Mouse (Mus musculus) CD4-positive, CD25-positive, alpha-beta regulatory T cell, adult 4 months (primary cell): ENCODE results near the gene Mgat4e. TPM values are rescaled to one million over a fixed set of nuclear protein-coding genes. Genes with fewer than 3 reads are reported as not detected.

Source experiments
- ATAC-seq: one replicate; pipeline ENCODE4 v1.8.0; 2017
- polyA plus RNA-seq, 2 experiments: library from polyadenylated mRNA; unstranded; fragments of 100-300 nt; shearing (Covaris generic); gene quantifications; one replicate each; pipeline ENCODE4 v1.2.1; 2017

Gene Mgat4e
- not detected for polyA plus RNA-seq

GRCm38 (mm10) chr1:134549632-134550132, at the start of gene Mgat4e:
TSS of gene Mgat4e (minus strand) at chr1:134549682.
- ATAC-seq: no peak

DNA sequence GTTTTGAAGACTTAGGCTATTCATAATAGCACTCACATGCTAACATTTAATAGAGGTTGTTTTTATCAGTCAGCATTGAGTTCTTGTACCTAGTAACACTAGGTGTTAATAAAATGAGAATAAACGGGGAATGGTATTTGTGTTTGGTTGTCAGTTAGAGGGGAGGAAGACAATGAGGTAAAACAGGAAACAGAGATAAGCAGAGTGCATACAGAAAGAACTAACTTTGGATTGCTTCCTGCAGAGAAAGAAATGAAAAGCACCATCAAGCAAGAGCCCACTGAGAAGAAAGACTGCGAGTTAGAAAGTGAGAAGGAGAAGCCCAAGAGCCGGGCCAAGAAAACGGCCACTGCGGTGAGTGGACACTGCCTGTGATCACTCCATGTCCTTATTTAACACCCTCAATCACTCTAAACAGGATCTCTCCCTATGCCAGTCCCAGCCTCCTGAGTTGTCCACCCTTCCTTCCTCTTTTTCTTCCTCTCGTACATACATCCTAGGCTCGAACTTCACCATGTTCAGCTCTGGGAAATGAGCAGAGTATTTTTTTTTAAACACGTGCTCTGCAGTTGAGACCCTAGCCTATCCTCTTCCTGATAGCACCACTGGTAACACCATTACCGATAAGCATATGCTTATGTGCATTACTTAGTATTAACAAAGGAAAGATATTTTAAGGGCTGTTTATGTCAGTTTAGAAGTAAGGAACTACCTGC, 48.0 kb upstream of the Mgat4e start:
- no peak for ATAC-seq

GRCm38 (mm10) chr1:134591773-134592172, 42.3 kb upstream of the Mgat4e start:
- no peak for ATAC-seq

GRCm38 (mm10) chr1:134589676-134590075, 40.2 kb upstream of the Mgat4e start:
- ATAC-seq: no peak

DNA sequence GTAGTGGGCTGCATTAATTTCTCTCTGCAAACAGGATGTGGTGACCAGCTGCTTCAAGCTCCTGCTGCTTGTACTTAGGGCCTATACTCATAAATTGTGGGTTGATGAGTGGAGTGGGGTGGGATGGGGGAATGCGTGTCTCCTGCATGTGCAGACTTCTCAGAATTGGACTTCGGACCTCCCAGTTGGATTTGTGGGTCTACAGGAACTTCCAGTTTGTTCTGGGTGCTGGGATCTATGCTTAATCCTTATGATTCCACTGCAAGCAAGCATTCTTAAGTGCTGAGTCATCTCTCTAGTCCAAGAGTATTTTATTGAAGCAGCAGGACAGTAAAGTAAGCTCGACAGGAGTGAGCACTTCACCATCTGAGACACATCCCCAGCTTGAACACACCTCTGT, 34.1 kb upstream of the Mgat4e start:
- no peak for ATAC-seq

- ATAC-seq: no peak
These were observed 31.3 kb upstream of the Mgat4e start for GRCm38 (mm10) chr1:134580796-134581195.

GRCm38 (mm10) chr1:134577384-134578120, 28.1 kb upstream of the Mgat4e start:
- no peak for ATAC-seq

- no peak for ATAC-seq
These were observed 24.4 kb upstream of the Mgat4e start for GRCm38 (mm10) chr1:134573932-134574315.

DNA sequence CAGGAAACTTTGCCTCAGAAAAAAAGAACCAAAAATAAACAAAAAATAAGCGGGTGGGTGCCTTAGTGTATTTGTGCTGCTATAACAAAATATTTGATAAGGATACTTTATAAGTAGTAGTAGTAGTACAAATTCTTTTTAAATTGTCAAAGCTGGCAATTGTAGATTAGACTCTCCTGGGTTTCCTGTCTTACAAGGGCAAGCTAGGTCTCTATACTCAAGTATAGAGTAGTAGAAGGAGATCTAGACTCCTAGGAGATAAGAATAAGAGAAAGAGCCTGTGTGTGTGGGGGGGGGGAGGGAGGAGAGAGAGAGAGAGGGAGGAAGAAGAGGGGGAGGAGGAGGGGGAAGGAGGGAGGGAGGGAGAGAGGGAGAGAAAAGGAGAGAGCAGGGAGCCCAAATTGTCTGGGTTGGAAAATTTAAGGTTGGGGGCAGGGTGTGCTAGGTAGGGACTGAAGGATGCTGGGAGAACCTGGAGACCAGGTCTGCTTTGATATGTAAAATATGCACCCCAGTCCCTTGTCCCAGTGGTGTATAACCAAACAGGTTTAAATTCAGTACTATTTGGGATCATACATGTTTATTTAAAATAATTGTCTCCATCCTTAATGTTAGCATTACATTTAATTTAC, 23.9 kb upstream of the Mgat4e start:
- ATAC-seq: no peak

DNA sequence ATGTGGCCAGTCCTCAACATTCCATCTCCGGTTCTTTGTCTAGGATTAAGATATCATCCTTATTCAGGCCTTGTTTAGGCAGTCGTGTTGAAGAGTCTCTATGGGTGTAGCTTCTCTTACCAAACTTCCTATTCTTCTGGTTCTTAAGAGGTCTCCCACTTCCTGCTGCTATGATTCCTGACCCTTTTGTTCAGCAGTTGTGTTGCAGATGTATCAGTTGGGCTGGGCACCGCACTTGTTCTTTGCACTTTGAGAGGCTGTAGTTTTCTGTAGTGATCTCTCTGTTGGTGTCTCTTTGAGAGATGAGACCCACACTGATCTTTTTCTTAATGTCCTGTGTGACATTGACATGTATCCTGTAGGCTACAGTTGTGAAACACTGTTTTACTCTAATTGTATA, 21.1 kb upstream of the Mgat4e start:
- no peak for ATAC-seq

GRCm38 (mm10) chr1:134570171-134570570, 20.7 kb upstream of the Mgat4e start:
- no peak for ATAC-seq

DNA sequence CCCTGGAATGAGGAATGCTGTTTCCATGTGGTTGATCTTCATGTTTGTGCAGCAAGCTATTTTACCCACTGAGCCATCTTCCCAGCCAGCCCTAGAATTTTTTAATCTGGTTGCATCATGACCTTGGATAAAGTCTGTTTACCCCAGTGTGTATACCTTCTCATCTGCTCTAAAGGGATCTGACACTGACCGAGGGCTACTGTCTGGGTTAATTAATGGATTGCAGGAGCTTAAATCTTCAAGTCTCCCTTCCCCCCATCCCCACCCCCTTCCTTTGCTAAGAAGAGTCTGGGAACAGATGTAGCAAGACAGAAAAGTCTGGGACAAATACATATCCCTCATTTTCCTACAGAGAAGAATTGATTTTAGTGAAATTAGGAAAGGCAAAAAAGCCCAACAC, 18.0 kb upstream of the Mgat4e start:
- ATAC-seq: no peak

DNA sequence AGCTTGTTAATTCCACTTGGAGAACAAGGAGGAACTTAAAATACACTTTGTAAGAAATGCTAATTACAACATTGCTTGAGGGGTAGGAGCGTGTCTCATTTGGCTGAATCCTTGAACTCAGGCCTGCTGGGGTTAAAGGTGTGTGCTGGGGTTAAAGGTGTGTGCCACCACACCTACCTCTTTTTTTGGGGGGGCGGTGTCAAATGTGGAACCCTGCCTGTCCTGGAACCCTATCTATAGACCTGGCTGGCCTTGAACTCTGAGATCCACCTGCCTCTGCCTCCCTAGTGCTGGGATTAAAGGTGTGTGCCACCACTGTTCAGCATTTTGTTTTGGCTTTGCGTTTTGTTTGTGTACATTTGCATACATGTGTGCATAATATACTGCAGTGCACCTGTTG, 14.2 kb upstream of the Mgat4e start:
- ATAC-seq: no peak

GRCm38 (mm10) chr1:134562457-134562856, 13.0 kb upstream of the Mgat4e start:
- ATAC-seq: no peak

DNA sequence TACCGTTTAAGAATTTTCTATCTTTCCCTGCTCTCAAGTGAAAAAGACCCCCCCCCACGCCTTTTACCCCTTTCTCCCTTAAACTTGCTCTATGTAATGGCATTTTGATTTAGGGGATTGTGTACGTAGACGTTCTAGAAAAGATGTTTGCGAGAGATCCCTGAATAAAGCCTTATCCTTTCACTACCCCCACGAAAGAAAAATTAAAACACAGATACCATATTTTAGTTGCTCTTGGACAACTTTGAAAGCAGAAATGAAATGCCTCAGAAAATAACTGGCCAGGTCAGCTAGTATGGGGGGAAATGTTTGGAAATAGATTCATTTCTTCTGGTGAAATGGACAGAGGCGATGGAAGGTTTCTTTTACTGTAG, 12.3 kb upstream of the Mgat4e start:
- no peak for ATAC-seq

DNA sequence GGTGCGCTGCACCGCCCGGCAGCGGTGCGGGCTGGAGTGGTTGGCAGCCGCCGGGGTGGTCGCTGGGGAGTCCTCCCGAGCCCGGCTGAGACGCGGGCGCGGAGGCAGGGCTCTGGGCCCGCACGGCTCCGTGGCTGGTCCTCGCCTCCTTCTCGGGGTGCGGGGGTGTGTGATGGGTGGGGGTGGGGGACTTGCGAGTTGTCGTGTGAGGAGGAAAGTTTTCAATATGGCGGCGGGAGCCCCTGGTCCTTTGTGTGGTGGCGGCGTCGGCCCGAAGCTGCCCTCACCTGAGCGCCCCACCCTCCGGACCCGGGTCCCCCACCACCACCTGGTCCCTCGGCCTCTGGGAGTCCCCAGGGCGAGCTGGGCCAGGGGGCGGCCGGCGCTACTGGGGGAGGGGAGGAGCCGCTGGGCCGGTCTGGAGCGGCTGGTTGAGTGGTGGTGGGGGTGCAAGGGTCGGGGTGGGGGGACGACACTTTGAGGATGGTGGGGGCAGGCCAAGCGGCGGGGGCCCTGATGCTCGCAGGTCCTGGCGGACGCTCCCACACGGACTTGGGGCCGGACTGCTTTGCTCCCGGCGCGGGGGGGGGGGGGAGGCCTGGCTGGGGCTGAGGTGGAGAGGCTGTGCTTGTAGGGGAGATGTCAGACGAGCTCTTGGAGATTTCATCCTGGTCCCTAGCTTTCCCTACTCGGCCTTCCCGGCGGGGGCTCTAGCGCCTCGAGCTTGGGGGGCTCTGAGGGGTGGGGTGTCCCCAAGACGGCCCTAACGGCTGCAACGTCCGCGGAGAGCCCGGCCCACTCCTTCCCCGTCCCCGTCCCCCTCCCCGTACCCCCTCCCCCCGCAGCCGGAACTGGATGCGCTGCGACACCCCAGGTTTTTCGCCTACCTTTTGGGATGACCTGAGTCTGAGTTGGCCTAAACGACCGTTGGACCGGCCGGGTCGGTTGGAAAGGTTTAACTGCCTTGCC, 11.6 kb upstream of the Mgat4e start:
- no peak for ATAC-seq

DNA sequence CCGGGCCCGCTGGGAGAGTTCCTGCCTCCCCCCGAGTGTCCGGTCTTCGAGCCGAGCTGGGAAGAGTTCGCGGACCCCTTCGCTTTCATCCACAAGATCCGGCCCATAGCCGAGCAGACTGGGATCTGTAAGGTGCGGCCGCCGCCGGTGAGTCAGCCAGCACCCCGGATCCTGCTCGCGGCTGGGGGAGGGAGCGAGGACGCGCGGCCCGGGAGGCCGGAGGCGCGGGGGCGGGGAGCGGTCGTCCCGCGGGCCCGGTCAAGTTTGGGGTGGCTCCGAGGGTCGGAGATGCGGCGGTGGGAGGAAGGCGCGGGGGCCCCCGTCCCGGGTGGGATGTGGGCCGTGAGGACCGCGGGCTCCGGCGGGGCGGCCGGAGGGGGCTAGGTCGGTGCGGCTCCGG, 10.9 kb upstream of the Mgat4e start:
- ATAC-seq: peak; percentile 18

GRCm38 (mm10) chr1:134559976-134560375, 10.5 kb upstream of the Mgat4e start, which contains the start of gene Kdm5b:
TSS of gene Kdm5b (plus strand) at chr1:134560171.
- peak; percentile 50 for ATAC-seq

DNA sequence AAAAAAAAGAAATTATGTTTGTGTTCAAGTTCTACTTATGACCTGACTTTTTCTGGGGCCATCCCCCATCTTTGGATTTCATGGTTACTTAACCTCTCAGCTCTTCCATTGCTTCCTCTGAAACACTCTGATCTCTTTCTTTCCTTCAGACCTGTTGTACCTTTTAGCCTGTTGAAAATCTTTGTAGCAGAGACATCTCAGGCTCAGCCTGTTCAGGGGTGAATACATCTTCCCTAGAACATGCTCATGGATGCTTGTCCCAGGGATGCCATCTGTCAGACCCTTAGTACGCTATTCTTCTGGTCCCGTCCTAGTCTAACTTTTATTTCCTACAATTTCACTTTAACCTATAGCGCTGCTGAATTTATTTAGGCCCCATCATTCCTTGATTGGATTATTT, 9.7 kb upstream of the Mgat4e start:
- ATAC-seq: no peak

DNA sequence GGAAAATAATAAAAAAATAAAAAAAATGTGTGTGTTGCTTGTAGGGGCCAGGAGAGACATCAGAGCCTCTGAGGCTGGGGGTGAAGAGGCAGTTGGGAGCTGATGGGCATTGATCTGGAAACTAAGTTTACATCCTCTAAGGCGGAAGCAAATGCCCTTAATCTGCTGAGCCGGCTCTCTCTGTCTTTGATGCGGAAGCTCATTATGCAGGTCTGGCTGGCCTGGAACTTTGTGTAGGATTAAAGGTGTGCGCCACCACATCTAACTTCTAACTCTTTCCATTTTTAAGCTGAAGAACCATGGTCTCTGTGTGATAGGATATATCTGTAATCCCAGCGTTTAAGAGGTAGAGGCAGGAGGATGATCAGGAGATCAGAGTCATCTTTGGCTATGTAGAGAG, 9.0 kb upstream of the Mgat4e start:
- ATAC-seq: no peak

DNA sequence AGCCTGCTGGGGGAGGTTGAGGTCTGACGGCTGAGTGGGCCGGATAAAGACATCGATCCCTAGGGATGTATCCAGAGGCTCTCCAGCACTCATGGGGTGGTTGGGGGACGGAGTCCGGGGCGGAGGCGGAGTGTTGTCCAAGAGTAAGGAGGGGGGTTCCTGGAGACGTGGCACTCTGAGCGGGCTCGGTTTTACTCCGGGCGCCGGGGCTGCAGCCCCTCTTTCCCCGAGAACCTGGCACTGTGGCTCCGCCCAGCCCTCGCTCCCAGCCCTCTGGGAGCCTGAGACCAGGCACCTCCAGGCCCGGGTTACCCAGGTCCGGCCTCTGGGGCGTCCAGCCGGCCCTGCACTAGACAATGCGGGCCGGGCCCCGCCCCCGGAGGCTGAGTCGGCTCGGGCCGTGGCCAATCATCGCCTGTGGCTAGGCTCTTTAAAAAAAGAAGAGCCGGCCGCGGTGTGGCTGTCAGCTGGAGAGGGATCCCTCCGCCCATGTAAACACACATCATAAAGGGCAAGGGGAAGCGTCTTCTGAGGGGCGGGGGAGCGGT, 7.3 kb upstream of the Mgat4e start:
- peak; percentile 83 for ATAC-seq
